Mouse (Mus musculus) duodenum, adult 2 months (tissue): ENCODE measurements around the gene Zfp473. TPM values are rescaled to one million over a fixed set of nuclear protein-coding genes. Genes with fewer than 3 reads are reported as not detected.

Experiments
- polyA plus RNA-seq: library from polyadenylated mRNA; depleted of rRNA; stranded (reverse); fragments of >200 nt; gene quantifications from 2 replicates; pipeline ENCODE4 v1.2.3, GENCODE M21; 2012; ENCODE audit warnings: low replicate concordance; rRNA removed

Zfp473 gene
- 0.06 and 0.13 TPM in 2 replicates for polyA plus RNA-seq

DNA sequence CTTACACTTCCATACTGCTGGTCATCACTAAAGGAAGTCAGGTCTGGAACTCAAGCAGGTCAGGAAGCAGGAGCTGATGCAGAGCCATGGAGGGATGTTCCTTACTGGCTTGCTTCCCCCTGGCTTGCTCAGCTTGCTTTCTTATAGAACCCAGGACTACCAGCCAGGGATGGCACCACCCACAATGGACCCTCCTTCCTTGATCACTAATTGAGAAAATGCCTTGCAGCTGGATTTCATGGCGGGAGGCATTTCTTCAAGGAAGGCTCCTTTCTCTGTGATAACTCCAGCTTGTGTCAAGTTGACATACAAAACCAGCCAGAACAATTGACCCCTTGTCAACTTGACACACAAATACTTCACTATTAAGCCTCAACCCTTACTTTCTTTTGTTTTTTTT is at the start of gene Zfp473:
Zfp473 (minus strand) TSS at position 101 of the 400 bp plus-strand sequence.

DNA sequence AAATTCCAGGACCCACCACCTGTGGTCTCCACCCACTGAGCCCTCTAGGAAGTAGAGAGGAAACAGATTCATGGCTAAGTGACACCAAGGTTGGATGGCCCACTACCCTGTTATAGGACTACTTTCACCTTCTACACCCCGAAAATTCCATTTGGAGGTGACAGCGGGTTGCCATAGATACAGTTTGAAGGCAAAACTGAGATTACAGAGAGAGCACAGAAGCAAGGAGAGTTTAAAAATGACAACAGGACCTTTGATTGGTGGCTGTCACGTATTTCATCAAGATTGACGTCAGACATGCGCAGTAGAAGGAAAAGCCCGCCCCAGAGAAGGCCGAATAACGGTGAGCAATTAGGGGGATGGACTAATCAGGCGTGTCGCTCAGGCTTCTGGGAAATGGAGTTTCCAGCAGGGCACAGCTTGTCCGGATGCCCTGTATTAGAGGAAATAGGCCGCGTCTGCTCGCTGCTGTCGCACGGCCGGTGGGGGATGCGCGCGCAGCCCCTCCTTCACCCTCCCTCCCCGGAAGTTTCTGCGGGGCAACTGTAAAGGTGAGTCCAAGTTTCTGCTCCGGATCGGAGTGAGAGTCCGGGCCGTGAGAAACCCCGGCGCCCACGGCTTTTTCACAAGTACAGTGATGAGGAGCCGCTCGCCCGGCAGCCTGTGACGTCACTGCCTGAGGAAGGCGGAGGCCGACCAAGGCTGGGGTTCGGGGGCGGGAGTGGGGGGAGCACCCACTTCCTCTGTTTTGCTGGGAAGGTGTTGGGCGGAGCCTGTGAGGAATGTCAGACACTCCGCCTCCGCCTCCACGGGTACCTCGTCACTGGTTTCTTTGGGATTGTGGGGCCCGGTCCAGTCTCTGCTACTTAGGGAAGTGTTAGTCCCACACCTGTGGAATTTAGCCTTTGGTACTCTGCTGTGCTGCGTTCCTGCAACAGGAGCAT is 2.5 kb downstream of the Zfp473 start, which contains the start of gene Vrk3:
Vrk3 (plus strand) TSS at position 313 of the 944 bp plus-strand sequence.

DNA sequence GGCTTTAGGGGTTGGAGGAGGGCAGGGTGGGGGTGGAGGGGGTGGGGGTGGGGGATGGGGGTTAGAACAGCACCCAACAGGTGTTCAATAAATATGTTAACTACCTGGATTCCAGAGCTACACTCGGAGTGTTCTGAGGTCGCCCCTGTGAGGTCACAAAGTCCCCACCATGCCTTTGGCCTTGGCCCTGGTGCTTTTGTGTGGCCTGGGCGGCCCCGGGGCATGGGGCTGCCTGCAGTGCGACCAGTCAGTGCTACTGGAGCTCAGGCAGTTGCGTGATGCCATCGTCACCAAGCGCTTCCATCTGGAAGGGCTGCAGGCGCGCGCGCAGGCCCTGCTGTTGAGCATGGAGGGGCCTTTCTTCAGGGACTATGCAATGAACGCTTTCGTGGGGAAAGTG is 42.3 kb downstream of the Zfp473 start, which contains the start of gene Izumo2:
Izumo2 (plus strand) TSS at position 169 of the 400 bp plus-strand sequence.

Other genes starting within 250 kb of the Zfp473 start
- not detected in 2 replicates for gene Mybpc2, start 226.4 kb downstream of the Zfp473 start, polyA plus RNA-seq
- gene Spib, start 219.0 kb downstream of the Zfp473 start, polyA plus RNA-seq = 7.6 and 9.2 TPM in 2 replicates
- 42.0 and 46.0 TPM in 2 replicates for gene Pold1, start 202.2 kb downstream of the Zfp473 start, polyA plus RNA-seq
- gene Nr1h2, start 197.1 kb downstream of the Zfp473 start, polyA plus RNA-seq = 250 and 318 TPM in 2 replicates
- 2.9 and 7.7 TPM in 2 replicates for gene Napsa, start 178.7 kb downstream of the Zfp473 start, polyA plus RNA-seq
- 3.6 and 6.8 TPM in 2 replicates for gene Kcnc3, start 160.4 kb downstream of the Zfp473 start, polyA plus RNA-seq
- 132 and 290 TPM in 2 replicates for gene Myh14, start 80.2 kb downstream of the Zfp473 start, polyA plus RNA-seq
- not detected in 2 replicates for gene Izumo2, start 42.3 kb downstream of the Zfp473 start, polyA plus RNA-seq
- gene Vrk3, start 2.6 kb downstream of the Zfp473 start, polyA plus RNA-seq = 49.7 and 62.2 TPM in 2 replicates
- gene Nup62, start 65.0 kb upstream of the Zfp473 start, polyA plus RNA-seq = 45.1 and 62.8 TPM in 2 replicates
- 2.2 and 6.3 TPM in 2 replicates for gene Il4i1, start 65.3 kb upstream of the Zfp473 start, polyA plus RNA-seq
- gene Atf5, start 65.6 kb upstream of the Zfp473 start, polyA plus RNA-seq = 132 and 137 TPM in 2 replicates
- gene Akt1s1, start 97.9 kb upstream of the Zfp473 start, polyA plus RNA-seq = 248 and 535 TPM in 2 replicates
- gene Tbc1d17, start 98.0 kb upstream of the Zfp473 start, polyA plus RNA-seq = 67.0 and 80.1 TPM in 2 replicates
- gene Pnkp, start 106.1 kb upstream of the Zfp473 start, polyA plus RNA-seq = 50.8 and 86.4 TPM in 2 replicates
- gene Ptov1, start 118.7 kb upstream of the Zfp473 start, polyA plus RNA-seq = 116 and 164 TPM in 2 replicates
- 280 and 331 TPM in 2 replicates for gene Med25, start 141.7 kb upstream of the Zfp473 start, polyA plus RNA-seq
- gene Fuz, start 145.0 kb upstream of the Zfp473 start, polyA plus RNA-seq = 34.2 and 46.4 TPM in 2 replicates
- 76.5 and 82.3 TPM in 2 replicates for gene Ap2a1, start 178.4 kb upstream of the Zfp473 start, polyA plus RNA-seq
- gene Tsks, start 192.2 kb upstream of the Zfp473 start, polyA plus RNA-seq = 0.49 TPM in 1 of 2 replicates, not detected in the other
- gene Cpt1c, start 223.8 kb upstream of the Zfp473 start, polyA plus RNA-seq = 6.7 and 11.1 TPM in 2 replicates
- 45.6 and 61.7 TPM in 2 replicates for gene Prmt1, start 235.5 kb upstream of the Zfp473 start, polyA plus RNA-seq
- gene Irf3, start 246.6 kb upstream of the Zfp473 start, polyA plus RNA-seq = 70.7 and 84.2 TPM in 2 replicates
- 26.3 and 28.8 TPM in 2 replicates for gene Bcl2l12, start 247.7 kb upstream of the Zfp473 start, polyA plus RNA-seq